In the genomic region with DNA sequence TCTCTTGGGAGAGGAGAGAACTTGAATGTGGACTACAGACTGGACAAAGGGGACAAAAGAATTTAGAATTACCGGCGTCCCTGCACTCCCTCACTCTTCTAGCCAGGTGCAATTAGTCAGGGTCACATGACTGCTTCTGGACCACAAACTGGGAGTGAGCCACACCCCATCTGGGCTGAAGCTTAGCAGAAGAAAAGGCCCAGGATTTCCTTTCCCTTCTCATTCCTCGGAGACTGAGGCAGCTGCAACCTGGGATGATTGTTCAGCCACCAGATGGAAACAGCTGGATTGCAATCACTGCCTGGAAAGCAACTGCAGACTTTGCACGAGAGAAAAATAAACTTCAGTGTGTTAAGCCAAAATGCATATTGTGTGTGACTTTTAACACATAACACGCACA, we compare ENCODE assay signal across 14 mouse cellular contexts. TPM values are rescaled to one million over a fixed set of nuclear protein-coding genes. Genes with fewer than 3 reads are reported as not detected.
DNase-seq lines count a peak whose midpoint lies in the region; ATAC-seq and TF ChIP-seq lines count a peak whose summit lies in the region.
"Had no signal": no experiment of that assay in that cellular context is flagged by ENCODE, and none has a peak within 500 bp of the region (broad histone marks: within the 10 kb centered on the region; RNA-seq: fewer than 3 reads in every experiment).

No protein-coding gene starts in this region.

- no peak overlapping the region for H3K4me3 ChIP-seq in hindbrain, postnatal 0 days (ENCODE audit: low read length)
- H3K4me3 ChIP-seq in hindbrain, embryonic 12.5 days: no peak overlapping the region
- H3K4me3 ChIP-seq in stomach, embryonic 14.5 days (ENCODE audit: low read depth, low read length): no peak overlapping the region
- H3K4me3 ChIP-seq: hindbrain, embryonic 10.5 days; intestine, embryonic 15.5 days had no signal

- no peak overlapping the region for H3K27ac ChIP-seq in hindbrain, postnatal 0 days
- H3K27ac ChIP-seq in hindbrain, embryonic 12.5 days: no peak overlapping the region
- no peak overlapping the region for H3K27ac ChIP-seq in stomach, embryonic 14.5 days (ENCODE audit: low read length)
- H3K27ac ChIP-seq: hindbrain, embryonic 10.5 days; intestine, embryonic 15.5 days had no signal

- 47% methylated on average over 5 of the region's 5 CpGs for WGBS in hindbrain, postnatal 0 days
- WGBS in hindbrain, embryonic 12.5 days: 50% methylated on average over 5 of the region's 5 CpGs
- 30% methylated on average over 5 of the region's 5 CpGs for WGBS in stomach, embryonic 14.5 days

- no peaks in the 10 kb centered on the region for H3K4me1 ChIP-seq in hindbrain, postnatal 0 days (ENCODE audit: insufficient read depth, low read length)
- peaks cover 4% of the 10 kb centered on the region; the same call in 1 of the 2 replicates for H3K4me1 ChIP-seq in hindbrain, embryonic 12.5 days
- H3K4me1 ChIP-seq in stomach, embryonic 14.5 days (ENCODE audit: control insufficient read depth, insufficient read depth, low read length): no peaks in the 10 kb centered on the region

- peak; percentile 7 for DNase-seq in hindbrain, postnatal 0 days (ENCODE audit: low spot score)
- peak; percentile 13 for DNase-seq in lung, postnatal 14 days
- DNase-seq in lung, adult 18-20 months: no peak
- DNase-seq in heart, adult 9 months (ENCODE audit: low spot score in 2 of 2): peak; percentile 26 to 39
- DNase-seq in gastrocnemius, adult 18-20 months (ENCODE audit: low spot score): no peak
- DNase-seq in left cerebral cortex, adult 9 months (ENCODE audit: low spot score in 2 of 2): no peak
- DNase-seq: cerebellum, adult 8-10 months; embryo, embryonic 11 days; gastrocnemius, postnatal 36 days had no signal

- no peak overlapping the region for H3K9ac ChIP-seq in hindbrain, postnatal 0 days (replicated peaks; ENCODE audit: low read length)
- no peak overlapping the region for H3K9ac ChIP-seq in hindbrain, embryonic 12.5 days
- no peak overlapping the region for H3K9ac ChIP-seq in stomach, embryonic 14.5 days (replicated peaks; ENCODE audit: low read depth, low read length)
- H3K9ac ChIP-seq: intestine, embryonic 15.5 days had no signal

- ATAC-seq in hindbrain, postnatal 0 days: no peak
- no peak for ATAC-seq in hindbrain, embryonic 12.5 days (ENCODE audit: low FRiP score)
- peak; percentile 42; the same call in 1 of the 2 replicates for ATAC-seq in stomach, embryonic 14.5 days (ENCODE audit: insufficient number of reproducible peaks, insufficient read depth, low FRiP score, low read depth)
- ATAC-seq: intestine, embryonic 15.5 days had no signal

- H3K36me3 ChIP-seq in hindbrain, postnatal 0 days (ENCODE audit: insufficient read depth, low read length): no peaks in the 10 kb centered on the region
- no peaks in the 10 kb centered on the region for H3K36me3 ChIP-seq in hindbrain, embryonic 12.5 days
- no peaks in the 10 kb centered on the region for H3K36me3 ChIP-seq in stomach, embryonic 14.5 days (ENCODE audit: control insufficient read depth, insufficient read depth, low read length)
- H3K36me3 ChIP-seq: hindbrain, embryonic 10.5 days; intestine, embryonic 15.5 days had no signal

- no peak for TF ChIP-seq CTCF in hindbrain, postnatal 0 days (IDR thresholded peaks at IDR 0.05; ENCODE audit: low read depth)

- no peak overlapping the region for H3K4me2 ChIP-seq in hindbrain, postnatal 0 days (ENCODE audit: low read depth, low read length)
- H3K4me2 ChIP-seq in hindbrain, embryonic 12.5 days (replicated peaks): no peak overlapping the region
- H3K4me2 ChIP-seq in stomach, embryonic 14.5 days (replicated peaks; ENCODE audit: low read depth, low read length): no peak overlapping the region
- H3K4me2 ChIP-seq: intestine, embryonic 15.5 days had no signal

- H3K9me3 ChIP-seq in hindbrain, postnatal 0 days (ENCODE audit: low read length): no peaks in the 10 kb centered on the region
- H3K9me3 ChIP-seq in hindbrain, embryonic 12.5 days (replicated peaks): no peaks in the 10 kb centered on the region
- no peaks in the 10 kb centered on the region for H3K9me3 ChIP-seq in stomach, embryonic 14.5 days (ENCODE audit: control insufficient read depth, low read depth, low read length)
- H3K9me3 ChIP-seq: hindbrain, embryonic 10.5 days; intestine, embryonic 15.5 days had no signal

- H3K27me3 ChIP-seq in hindbrain, postnatal 0 days (ENCODE audit: insufficient read depth, low read length): no peaks in the 10 kb centered on the region
- H3K27me3 ChIP-seq in hindbrain, embryonic 12.5 days: no peaks in the 10 kb centered on the region
- H3K27me3 ChIP-seq in stomach, embryonic 14.5 days (ENCODE audit: control insufficient read depth, insufficient read depth, low read length): no peaks in the 10 kb centered on the region
- H3K27me3 ChIP-seq: intestine, embryonic 15.5 days had no signal

RNA-seq across cellular contexts. Expression of a gene that starts 35.0 kb away (rescaled TPM):
- 13.4 and 15.1 TPM in 2 replicates for total RNA-seq in hindbrain, postnatal 0 days (2014; rRNA removed)
- polyA plus RNA-seq in hindbrain, postnatal 0 days (2015; fragmentation: Nextera tagmentation; extraction: Ambion mirVana): 4.7 and 4.9 TPM in 2 replicates
- polyA plus RNA-seq in hindbrain, embryonic 12.5 days (2016; fragmentation: Nextera tagmentation; extraction: Ambion mirVana): 40.8 and 50.0 TPM in 2 replicates
- 18.3 and 22.0 TPM in 2 replicates for polyA plus RNA-seq in stomach, embryonic 14.5 days (2014; fragmentation: Nextera tagmentation; extraction: Ambion mirVana)
- 1 to 10 TPM; 7.9 to 9.0 TPM for total RNA-seq in gastrocnemius, adult 18-20 months (2021)
- total RNA-seq: megakaryocyte-erythroid progenitor cell, adult 5-6 weeks had no signal

Comparison
In these comparisons a context has a peak if more than half of its experiments do, and no peak if none do; other contexts are left out.
1. DNase-seq: peak in hindbrain, postnatal 0 days (single experiment), lung, postnatal 14 days (single experiment) and heart, adult 9 months (2 of 2); none in lung, adult 18-20 months (0 of 2), gastrocnemius, adult 18-20 months (single experiment) and left cerebral cortex, adult 9 months (0 of 2).